Mouse (Mus musculus): ENCODE data around the gene Egln1. TPM values are rescaled to one million over a fixed set of nuclear protein-coding genes. Genes with fewer than 3 reads are reported as not detected.

Gene Egln1
- polyA plus RNA-seq (2015; fragmentation: Nextera tagmentation; extraction: Ambion mirVana), result 7.7 and 8.8 TPM in 2 replicates

GRCm38 (mm10) chr8:124949209-124950068 lies at the start of gene Egln1:
Gene Egln1, minus strand, starts transcription at chr8:124949324.
- H3K4me1 ChIP-seq (ENCODE audit: insufficient read depth, low read depth, low read length), result peaks cover 19% of the 10 kb centered on the region
- peak within 1 kb of the TSS; percentile 96 for H3K27ac ChIP-seq (ENCODE audit: low read length)
- ATAC-seq (peak; percentile 94), DNase-seq (ENCODE audit: low spot score) (peak; percentile 93)
- under 1% methylated on average over 37 of the region's 98 CpGs for WGBS
- no peaks in the 10 kb centered on the region for H3K27me3 ChIP-seq (replicated peaks; ENCODE audit: insufficient read depth, low read length)
- peak within 1 kb of the TSS; percentile 87 for H3K9ac ChIP-seq (replicated peaks; ENCODE audit: low read depth)
- no peak; the same call in 1 of the 2 replicates for TF ChIP-seq CTCF (IDR thresholded peaks at IDR 0.05)
- no peak for TF ChIP-seq EP300 (IDR thresholded peaks at IDR 0.05)
- H3K4me2 ChIP-seq (replicated peaks; ENCODE audit: low read depth, low read length), result peak within 1 kb of the TSS; percentile 99
- H3K36me3 ChIP-seq (ENCODE audit: insufficient read depth, low read length), result no peaks in the 10 kb centered on the region
- H3K9me3 ChIP-seq (ENCODE audit: low read length), result no peaks in the 10 kb centered on the region
- H3K4me3 ChIP-seq (ENCODE audit: low read depth, low read length), result peak within 1 kb of the TSS; percentile 82

DNA sequence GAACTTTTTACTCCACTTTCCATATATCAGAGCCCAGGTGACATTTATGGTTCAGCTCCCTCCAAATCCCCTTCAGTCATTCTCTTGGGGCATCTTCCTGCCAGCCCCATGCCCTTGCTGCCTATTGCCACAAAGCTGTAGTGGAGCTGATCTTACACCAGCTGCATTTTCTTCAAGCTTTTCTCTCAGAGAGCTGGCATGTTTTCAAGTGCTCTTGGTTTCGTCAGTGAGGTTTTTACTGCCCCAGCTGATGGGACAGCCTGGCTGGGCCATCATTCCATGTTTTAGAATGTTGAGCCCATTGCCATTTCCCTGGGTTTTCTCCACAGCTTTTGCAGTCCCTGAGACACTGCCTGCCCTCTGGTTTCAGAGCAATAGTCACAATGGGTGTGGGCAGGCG lies 46.7 kb upstream of the Egln1 start:
- TF ChIP-seq EP300 (IDR thresholded peaks at IDR 0.05) (no peak), CTCF (IDR thresholded peaks at IDR 0.05) (no peak)
- no peak for ATAC-seq
- Histone ChIP-seq H3K9ac (replicated peaks; ENCODE audit: low read depth) (no peak overlapping the region), H3K27me3 (replicated peaks; ENCODE audit: insufficient read depth, low read length) (no peaks in the 10 kb centered on the region), H3K4me2 (replicated peaks; ENCODE audit: low read depth, low read length) (no peak overlapping the region), H3K9me3 (ENCODE audit: low read length) (no peaks in the 10 kb centered on the region; the same call in 1 of the 2 replicates), H3K4me3 (ENCODE audit: low read depth, low read length) (no peak overlapping the region), H3K36me3 (ENCODE audit: insufficient read depth, low read length) (no peaks in the 10 kb centered on the region), H3K4me1 (ENCODE audit: insufficient read depth, low read depth, low read length) (no peaks in the 10 kb centered on the region), H3K27ac (ENCODE audit: low read length) (no peak overlapping the region)
- 50% methylated on average over 2 of the region's 2 CpGs for WGBS
- no peak for DNase-seq (ENCODE audit: low spot score)

- no peaks in the 10 kb centered on the region for H3K9me3 ChIP-seq (ENCODE audit: low read length)
- no peak overlapping the region for H3K4me3 ChIP-seq (ENCODE audit: low read depth, low read length)
- ATAC-seq (no peak), DNase-seq (ENCODE audit: low spot score) (no peak)
- H3K4me1 ChIP-seq (ENCODE audit: insufficient read depth, low read depth, low read length), result no peaks in the 10 kb centered on the region
- 16% methylated on average over 6 of the region's 6 CpGs for WGBS
- H3K36me3 ChIP-seq (ENCODE audit: insufficient read depth, low read length), result no peaks in the 10 kb centered on the region
- H3K27ac ChIP-seq (ENCODE audit: low read length), result no peak overlapping the region
- peak overlapping the region; percentile 54; the same call in 1 of the 2 replicates for H3K4me2 ChIP-seq (replicated peaks; ENCODE audit: low read depth, low read length)
- no peak overlapping the region for H3K9ac ChIP-seq (replicated peaks; ENCODE audit: low read depth)
- TF ChIP-seq CTCF (IDR thresholded peaks at IDR 0.05) (no peak), EP300 (IDR thresholded peaks at IDR 0.05) (no peak)
- no peaks in the 10 kb centered on the region for H3K27me3 ChIP-seq (replicated peaks; ENCODE audit: insufficient read depth, low read length)
Measured at GRCm38 (mm10) chr8:124991668-124991926, 42.5 kb upstream of the Egln1 start.

- no peak for DNase-seq (ENCODE audit: low spot score)
- no peaks in the 10 kb centered on the region for H3K27me3 ChIP-seq (replicated peaks; ENCODE audit: insufficient read depth, low read length)
- TF ChIP-seq CTCF (IDR thresholded peaks at IDR 0.05) (no peak), EP300 (IDR thresholded peaks at IDR 0.05) (no peak)
- 7% methylated on average over 17 of the region's 17 CpGs for WGBS
- no peak overlapping the region for H3K9ac ChIP-seq (replicated peaks; ENCODE audit: low read depth)
- no peaks in the 10 kb centered on the region for H3K36me3 ChIP-seq (ENCODE audit: insufficient read depth, low read length)
- no peaks in the 10 kb centered on the region for H3K4me1 ChIP-seq (ENCODE audit: insufficient read depth, low read depth, low read length)
- H3K27ac ChIP-seq (ENCODE audit: low read length), result no peak overlapping the region
- H3K9me3 ChIP-seq (ENCODE audit: low read length), result no peaks in the 10 kb centered on the region
- no peak for ATAC-seq
- no peak overlapping the region for H3K4me3 ChIP-seq (ENCODE audit: low read depth, low read length)
- H3K4me2 ChIP-seq (replicated peaks; ENCODE audit: low read depth, low read length), result peak overlapping the region; percentile 54
Measured at GRCm38 (mm10) chr8:124990923-124991667, 42.0 kb upstream of the Egln1 start.

GRCm38 (mm10) chr8:124980828-124981227 lies 31.7 kb upstream of the Egln1 start:
- Histone ChIP-seq H3K4me1 (ENCODE audit: insufficient read depth, low read depth, low read length) (no peaks in the 10 kb centered on the region), H3K4me3 (ENCODE audit: low read depth, low read length) (no peak overlapping the region), H3K9me3 (ENCODE audit: low read length) (no peaks in the 10 kb centered on the region), H3K9ac (replicated peaks; ENCODE audit: low read depth) (no peak overlapping the region), H3K4me2 (replicated peaks; ENCODE audit: low read depth, low read length) (no peak overlapping the region), H3K27ac (ENCODE audit: low read length) (no peak overlapping the region), H3K27me3 (replicated peaks; ENCODE audit: insufficient read depth, low read length) (no peaks in the 10 kb centered on the region), H3K36me3 (ENCODE audit: insufficient read depth, low read length) (no peaks in the 10 kb centered on the region)
- no peak for TF ChIP-seq CTCF (IDR thresholded peaks at IDR 0.05)
- TF ChIP-seq EP300 (IDR thresholded peaks at IDR 0.05), result no peak
- WGBS, result 80% methylated on average over 8 of the region's 8 CpGs
- ATAC-seq, result no peak
- no peak for DNase-seq (ENCODE audit: low spot score)

DNA sequence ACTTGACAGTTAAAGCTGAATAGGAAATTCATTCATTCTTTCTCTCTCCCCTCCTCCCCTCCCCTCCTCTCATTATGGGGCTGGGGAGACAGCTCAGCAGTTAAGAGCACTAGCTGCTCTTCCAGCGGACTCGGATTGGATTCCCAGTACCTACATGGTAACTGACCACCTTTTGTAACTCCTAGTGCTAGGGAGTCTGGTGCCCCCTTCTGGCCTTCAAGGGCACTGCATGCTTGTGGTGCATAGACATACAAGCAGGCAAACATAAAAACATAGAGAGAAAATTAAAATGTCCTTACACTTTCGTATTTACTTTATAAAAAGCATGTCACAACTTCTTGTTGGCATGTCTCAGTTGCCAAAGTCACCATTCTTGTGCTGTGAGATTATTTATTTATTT lies 30.9 kb upstream of the Egln1 start:
- Histone ChIP-seq H3K27me3 (replicated peaks; ENCODE audit: insufficient read depth, low read length) (no peaks in the 10 kb centered on the region), H3K4me2 (replicated peaks; ENCODE audit: low read depth, low read length) (no peak overlapping the region), H3K27ac (ENCODE audit: low read length) (no peak overlapping the region), H3K36me3 (ENCODE audit: insufficient read depth, low read length) (no peaks in the 10 kb centered on the region), H3K4me3 (ENCODE audit: low read depth, low read length) (no peak overlapping the region), H3K4me1 (ENCODE audit: insufficient read depth, low read depth, low read length) (no peaks in the 10 kb centered on the region), H3K9me3 (ENCODE audit: low read length) (no peaks in the 10 kb centered on the region), H3K9ac (replicated peaks; ENCODE audit: low read depth) (no peak overlapping the region)
- ATAC-seq, result no peak
- TF ChIP-seq EP300 (IDR thresholded peaks at IDR 0.05) (no peak), CTCF (IDR thresholded peaks at IDR 0.05) (peak; percentile 38)
- DNase-seq (ENCODE audit: low spot score), result no peak
- 93% methylated on average over 3 of the region's 3 CpGs for WGBS

Data from lung, postnatal 0 days (tissue).